Mouse (Mus musculus) MEL (cell line): ENCODE data around the gene Farp1. TPM values are rescaled to one million over a fixed set of nuclear protein-coding genes. Genes with fewer than 3 reads are reported as not detected.

Experiments
- DNase-seq: peaks from one replicate; pipeline ENCODE4 v3.0.0; 2011; ENCODE audit warnings: low read depth, low spot score
- H3K27ac ChIP-seq: 2 replicates; pipeline ENCODE4 v1.5.1; 2012; ENCODE audit warnings: low read depth, mild to moderate bottlenecking, control low read depth, low read length, moderate library complexity; ENCODE audit not compliant: control insufficient read depth
- H3K27me3 ChIP-seq, 2 experiments: fragments of 150-350 bp in 1 of 2; sonication (generic) in 1 of 2; 2 replicates each; pipeline ENCODE4 v1.6.1; 2012; ENCODE audit warnings: low read length in 2 of 2, mild to moderate bottlenecking in 2 of 2, improper control_type of control experiment in 1 of 2, moderate library complexity in 1 of 2; ENCODE audit not compliant: insufficient read depth in 2 of 2, control insufficient read depth in 1 of 2
- H3K36me3 ChIP-seq, 2 experiments: 2 replicates each; pipeline ENCODE4 v1.6.1; 2012 to 2014; ENCODE audit warnings: low read length in 2 of 2, improper control_type of control experiment in 1 of 2, inconsistent platforms in 1 of 2, mild to moderate bottlenecking in 1 of 2; ENCODE audit not compliant: insufficient read depth in 2 of 2, control insufficient read depth in 1 of 2
- H3K4me1 ChIP-seq, 2 experiments: fragments of 150-350 bp in 1 of 2; sonication (generic) in 1 of 2; 2 replicates each; pipeline ENCODE4 v1.6.1; 2012; ENCODE audit warnings: low read length in 2 of 2, improper control_type of control experiment in 1 of 2, mild to moderate bottlenecking in 1 of 2; ENCODE audit not compliant: insufficient read depth in 2 of 2, control insufficient read depth in 1 of 2
- H3K4me3 ChIP-seq, 2 experiments: fragments of 150-350 bp in 1 of 2; sonication (generic) in 1 of 2; 2 replicates each; pipeline ENCODE4 v1.5.1; 2012; ENCODE audit warnings: low read depth in 2 of 2, low read length in 2 of 2, mild to moderate bottlenecking in 2 of 2, moderate library complexity in 2 of 2, control low read depth in 1 of 2, improper control_type of control experiment in 1 of 2; ENCODE audit not compliant: control insufficient read depth in 1 of 2, insufficient read depth in 1 of 2
- H3K79me2 ChIP-seq: 2 replicates; pipeline ENCODE4 v1.6.1; 2012; ENCODE audit warnings: mild to moderate bottlenecking, low read length, moderate library complexity; ENCODE audit not compliant: control insufficient read depth, poor library complexity, insufficient read depth
- H3K9ac ChIP-seq: 2 replicates; pipeline ENCODE4 v1.6.1; 2012; ENCODE audit warnings: low read depth, mild to moderate bottlenecking, control low read depth, low read length, moderate library complexity; ENCODE audit not compliant: control insufficient read depth, poor library complexity, severe bottlenecking
- H3K9me3 ChIP-seq: fragments of 150-350 bp; sonication (generic); replicated peaks from 2 replicates; pipeline ENCODE4 v1.6.1; 2012; ENCODE audit warnings: mild to moderate bottlenecking, low read length, improper control_type of control experiment, moderate library complexity; ENCODE audit not compliant: insufficient read depth
- CHD2 ChIP-seq: IDR thresholded peaks from 2 replicates; pipeline ENCODE4 v1.6.1; 2011; ENCODE audit warnings: low read length, improper control_type of control experiment
- CTCF ChIP-seq, 3 experiments: IDR thresholded peaks in 2 of 3; conservative IDR thresholded peaks in 1 of 3; 2 replicates each; pipeline ENCODE4 v1.5.1; 2011 to 2012; ENCODE audit warnings: low read length in 3 of 3, low read depth in 2 of 3, mild to moderate bottlenecking in 2 of 3, improper control_type of control experiment in 1 of 3, inconsistent platforms in 1 of 3, mixed read lengths in 1 of 3, moderate library complexity in 1 of 3; ENCODE audit not compliant: control insufficient read depth in 1 of 3, insufficient read depth in 1 of 3, poor library complexity in 1 of 3, severe bottlenecking in 1 of 3
- E2F4 ChIP-seq: IDR thresholded peaks from 2 replicates; pipeline ENCODE4 v1.6.1; 2011; ENCODE audit warnings: low read depth, low read length, improper control_type of control experiment, borderline replicate concordance
- ELF1 ChIP-seq: IDR thresholded peaks from 2 replicates; pipeline ENCODE4 v1.6.1; 2014; ENCODE audit warnings: low read depth, mild to moderate bottlenecking, inconsistent platforms, low read length, improper control_type of control experiment, moderate library complexity
- EP300 ChIP-seq, 2 experiments: IDR thresholded peaks; 2 replicates each; pipeline ENCODE4 v1.6.1; 2011; ENCODE audit warnings: improper control_type of control experiment in 2 of 2, low read length in 2 of 2, low read depth in 1 of 2, mild to moderate bottlenecking in 1 of 2
- GABPA ChIP-seq: IDR thresholded peaks from 2 replicates; pipeline ENCODE4 v1.6.1; 2012; ENCODE audit warnings: low read depth, mild to moderate bottlenecking, inconsistent platforms, low read length, improper control_type of control experiment, moderate library complexity
- JUND ChIP-seq: IDR thresholded peaks from 2 replicates; pipeline ENCODE4 v1.6.1; 2011; ENCODE audit warnings: low read depth, mild to moderate bottlenecking, improper control_type of control experiment, low read length
- KAT2A ChIP-seq: conservative IDR thresholded peaks from 2 replicates; pipeline ENCODE4 v1.6.1; 2012; ENCODE audit warnings: low read depth, low read length, improper control_type of control experiment, inconsistent platforms
- MAFK ChIP-seq: IDR thresholded peaks from 2 replicates; pipeline ENCODE4 v1.6.1; 2011; ENCODE audit warnings: low read depth, mild to moderate bottlenecking, low read length, improper control_type of control experiment, borderline replicate concordance
- MAX ChIP-seq: IDR thresholded peaks from 2 replicates; pipeline ENCODE4 v1.6.1; 2011; ENCODE audit warnings: low read length, improper control_type of control experiment
- MAZ ChIP-seq: IDR thresholded peaks from 2 replicates; pipeline ENCODE4 v1.6.1; 2012; ENCODE audit warnings: low read depth, mild to moderate bottlenecking, inconsistent platforms, low read length, improper control_type of control experiment
- MEF2A ChIP-seq: IDR thresholded peaks from 2 replicates; pipeline ENCODE4 v1.6.1; 2014; ENCODE audit warnings: low read depth, mild to moderate bottlenecking, inconsistent platforms, low read length, improper control_type of control experiment; ENCODE audit not compliant: poor library complexity, insufficient replicate concordance, severe bottlenecking; ENCODE audit errors: extremely low read depth
- MYB ChIP-seq: IDR thresholded peaks from 2 replicates; pipeline ENCODE4 v1.6.1; 2011; ENCODE audit warnings: mild to moderate bottlenecking, low read depth, low read length, improper control_type of control experiment
- MYC ChIP-seq: IDR thresholded peaks from 2 replicates; pipeline ENCODE4 v1.6.1; 2011; ENCODE audit warnings: low read depth, mild to moderate bottlenecking, low read length, improper control_type of control experiment, moderate library complexity
- NRF1 ChIP-seq: IDR thresholded peaks from 2 replicates; pipeline ENCODE4 v1.6.1; 2014; ENCODE audit warnings: low read depth, mild to moderate bottlenecking, inconsistent platforms, low read length, improper control_type of control experiment, moderate library complexity; ENCODE audit not compliant: poor library complexity, insufficient read depth, severe bottlenecking
- POLR2A ChIP-seq, 2 experiments: IDR thresholded peaks; 2 replicates each; pipeline ENCODE4 v1.6.1; 2011 to 2012; ENCODE audit warnings: low read length in 2 of 2, mild to moderate bottlenecking in 2 of 2, control low read depth in 1 of 2, improper control_type of control experiment in 1 of 2, low read depth in 1 of 2, moderate library complexity in 1 of 2; ENCODE audit not compliant: control insufficient read depth in 1 of 2, insufficient read depth in 1 of 2, poor library complexity in 1 of 2
- POLR2AphosphoS5 ChIP-seq: IDR thresholded peaks from 2 replicates; pipeline ENCODE4 v1.6.1; 2012; ENCODE audit warnings: low read depth, borderline replicate concordance, mild to moderate bottlenecking, inconsistent platforms, low read length, moderate library complexity, mixed read lengths
- RAD21 ChIP-seq: IDR thresholded peaks from 2 replicates; pipeline ENCODE4 v1.6.1; 2011; ENCODE audit warnings: mild to moderate bottlenecking, low read depth, low read length, improper control_type of control experiment
- SIN3A ChIP-seq: IDR thresholded peaks from 2 replicates; pipeline ENCODE4 v1.6.1; 2012; ENCODE audit warnings: low read length, improper control_type of control experiment, inconsistent platforms
- SMC3 ChIP-seq: IDR thresholded peaks from 2 replicates; pipeline ENCODE4 v1.6.1; 2011; ENCODE audit warnings: low read depth, low read length, improper control_type of control experiment
- TAL1 ChIP-seq: IDR thresholded peaks from 2 replicates; pipeline ENCODE4 v1.6.1; 2012; ENCODE audit warnings: mild to moderate bottlenecking, inconsistent platforms, low read length, moderate library complexity, mixed read lengths
- TBP ChIP-seq: IDR thresholded peaks from 2 replicates; pipeline ENCODE4 v1.8.0; 2011; ENCODE audit warnings: low read depth, low read length, improper control_type of control experiment
- UBTF ChIP-seq: IDR thresholded peaks from 2 replicates; pipeline ENCODE4 v1.6.1; 2012; ENCODE audit warnings: low read depth, mild to moderate bottlenecking, inconsistent platforms, low read length, improper control_type of control experiment, moderate library complexity, borderline replicate concordance; ENCODE audit not compliant: insufficient read depth
- USF1 ChIP-seq: IDR thresholded peaks from 2 replicates; pipeline ENCODE4 v1.6.1; 2014; ENCODE audit warnings: low read depth, mild to moderate bottlenecking, inconsistent platforms, low read length, improper control_type of control experiment, moderate library complexity
- USF2 ChIP-seq, 2 experiments: IDR thresholded peaks; 2 replicates each; pipeline ENCODE4 v1.6.1; 2011 to 2012; ENCODE audit warnings: improper control_type of control experiment in 2 of 2, low read length in 2 of 2, borderline replicate concordance in 1 of 2, inconsistent platforms in 1 of 2, low read depth in 1 of 2, mild to moderate bottlenecking in 1 of 2; ENCODE audit not compliant: insufficient read depth in 1 of 2
- ZC3H11A ChIP-seq: IDR thresholded peaks from 2 replicates; pipeline ENCODE4 v1.6.1; 2012; ENCODE audit warnings: low read depth, mild to moderate bottlenecking, inconsistent platforms, low read length, improper control_type of control experiment
- ZKSCAN1 ChIP-seq: IDR thresholded peaks from 2 replicates; pipeline ENCODE4 v1.6.1; 2012; ENCODE audit warnings: low read depth, mild to moderate bottlenecking, inconsistent platforms, low read length, improper control_type of control experiment, moderate library complexity
- ZMIZ1 ChIP-seq: IDR thresholded peaks from 2 replicates; pipeline ENCODE4 v1.6.1; 2012; ENCODE audit warnings: low read depth, mild to moderate bottlenecking, inconsistent platforms, low read length, improper control_type of control experiment, moderate library complexity
- ZNF384 ChIP-seq: IDR thresholded peaks from 2 replicates; pipeline ENCODE4 v1.6.1; 2012; ENCODE audit warnings: low read depth, mild to moderate bottlenecking, inconsistent platforms, low read length, improper control_type of control experiment
- polyA plus RNA-seq, 2 experiments: library from polyadenylated mRNA; stranded (reverse) in 1 of 2; unstranded in 1 of 2; fragments of >175 nt in 1 of 2; fragments of >200 nt in 1 of 2; gene quantifications; 2 replicates each; pipeline versions ENCODE4 v1.2.1 to v1.2.4; 2012; ENCODE audit warnings: low replicate concordance in 2 of 2, low read depth in 1 of 2; ENCODE audit not compliant: insufficient read length in 2 of 2, insufficient read depth in 1 of 2, missing spikeins in 1 of 2
- total RNA-seq: library from RNA; depleted of rRNA; stranded (reverse); fragments of 300-350 nt; gene quantifications from 2 replicates; pipeline ENCODE4 v1.2.3, GENCODE M21; 2012

Gene Farp1
- total and polyA plus RNA-seq, 3 experiments, result 0.62 to 1.1 TPM; not detected in 1

GRCm38 (mm10) chr14:121175385-121175784 is 140.4 kb downstream of the Farp1 start (continued):
- no peak for TF ChIP-seq CTCF (IDR thresholded peaks at IDR 0.05 in 2 of 3, conservative IDR thresholded peaks at IDR 0.05 in 1 of 3; ENCODE audit: control insufficient read depth in 1 of 3, insufficient read depth in 1 of 3, low read depth in 2 of 3, low read length in 3 of 3, poor library complexity in 1 of 3, severe bottlenecking in 1 of 3)

- no peaks in the 10 kb centered on the region for H3K9me3 ChIP-seq
- no peaks in the 10 kb centered on the region for H3K79me2 ChIP-seq
- no peak overlapping the region for H3K4me3 ChIP-seq
- no peak overlapping the region for H3K9ac ChIP-seq
- H3K36me3 ChIP-seq, result no peaks in the 10 kb centered on the region
- H3K27me3 ChIP-seq, result no peaks in the 10 kb centered on the region
- TF ChIP-seq TAL1, result no peak
- no peak for TF ChIP-seq MAFK
- TF ChIP-seq CHD2, result no peak
- TF ChIP-seq MEF2A, result no peak
- no peak for TF ChIP-seq ZKSCAN1
- TF ChIP-seq MYC, result no peak
- TF ChIP-seq UBTF, result no peak
- no peak for TF ChIP-seq ZNF384
- no peak for TF ChIP-seq TBP
- TF ChIP-seq POLR2A (IDR thresholded peaks at IDR 0.05; ENCODE audit: control insufficient read depth in 1 of 2, insufficient read depth in 1 of 2, low read depth in 1 of 2, low read length in 2 of 2, poor library complexity in 1 of 2), result no peak
- TF ChIP-seq KAT2A, result no peak
- TF ChIP-seq GABPA, result no peak
- TF ChIP-seq POLR2AphosphoS5, result no peak
- no peak for TF ChIP-seq RAD21
- TF ChIP-seq CTCF (IDR thresholded peaks at IDR 0.05 in 2 of 3, conservative IDR thresholded peaks at IDR 0.05 in 1 of 3; ENCODE audit: control insufficient read depth in 1 of 3, insufficient read depth in 1 of 3, low read depth in 2 of 3, low read length in 3 of 3, poor library complexity in 1 of 3, severe bottlenecking in 1 of 3), result no peak
- no peak for TF ChIP-seq MAX
- TF ChIP-seq SMC3, result no peak
- no peak for TF ChIP-seq JUND
- TF ChIP-seq, all 39 proteins: peak for 0
- no peaks in the 10 kb centered on the region for H3K4me1 ChIP-seq
- no peak for DNase-seq
- no peak overlapping the region for H3K27ac ChIP-seq
Measured at GRCm38 (mm10) chr14:121175861-121176260, 140.9 kb downstream of the Farp1 start.

- H3K4me3 ChIP-seq, result no peak overlapping the region
- H3K4me1 ChIP-seq, result no peaks in the 10 kb centered on the region
- no peaks in the 10 kb centered on the region for H3K27me3 ChIP-seq
- DNase-seq, result no peak
- H3K9ac ChIP-seq, result no peak overlapping the region
- H3K79me2 ChIP-seq, result no peaks in the 10 kb centered on the region
- H3K9me3 ChIP-seq, result no peaks in the 10 kb centered on the region
- no peaks in the 10 kb centered on the region for H3K36me3 ChIP-seq
- H3K27ac ChIP-seq, result no peak overlapping the region
- TF ChIP-seq USF1, result no peak
- TF ChIP-seq POLR2A (IDR thresholded peaks at IDR 0.05; ENCODE audit: control insufficient read depth in 1 of 2, insufficient read depth in 1 of 2, low read depth in 1 of 2, low read length in 2 of 2, poor library complexity in 1 of 2), result no peak
- TF ChIP-seq MAFK, result no peak
- no peak for TF ChIP-seq MYC
- no peak for TF ChIP-seq EP300 (IDR thresholded peaks at IDR 0.05; ENCODE audit: low read depth in 1 of 2, low read length in 2 of 2)
- no peak for TF ChIP-seq E2F4
- no peak for TF ChIP-seq MYB
- no peak for TF ChIP-seq ZNF384
- no peak for TF ChIP-seq ZMIZ1
- TF ChIP-seq ELF1, result no peak
- no peak for TF ChIP-seq JUND
- no peak for TF ChIP-seq CHD2
- no peak for TF ChIP-seq MAZ
- TF ChIP-seq USF2 (IDR thresholded peaks at IDR 0.05; ENCODE audit: borderline replicate concordance in 1 of 2, insufficient read depth in 1 of 2, low read depth in 1 of 2, low read length in 2 of 2), result no peak
- no peak for TF ChIP-seq ZC3H11A
- no peak for TF ChIP-seq NRF1
- TF ChIP-seq RAD21, result no peak
- no peak for TF ChIP-seq POLR2AphosphoS5
- TF ChIP-seq SIN3A, result no peak
Measured at GRCm38 (mm10) chr14:121177907-121178306, 142.9 kb downstream of the Farp1 start.
